Mouse (Mus musculus) heart, postnatal 0 days (tissue): Measurements from ENCODE around the gene Zbtb12. TPM values are rescaled to one million over a fixed set of nuclear protein-coding genes. Genes with fewer than 3 reads are reported as not detected.

Experiments
- ATAC-seq: fragments of 200-750 bp; cut with Nextera tagmentation; 2 replicates; pipeline ENCODE4 v1.8.0; 2017; ENCODE audit warnings: low read depth, moderate number of reproducible peaks, moderate library complexity; ENCODE audit not compliant: insufficient read depth
- DNase-seq: peaks from one replicate; pipeline ENCODE4 v3.0.0-alpha.2; 2016; ENCODE audit warnings: low spot score
- H3K27ac ChIP-seq: fragments of 300-500 bp; sonication (generic); 2 replicates; pipeline ENCODE4 v1.5.1; 2014; ENCODE audit warnings: low read depth, mild to moderate bottlenecking
- H3K27me3 ChIP-seq: fragments of 300-500 bp; sonication (generic); 2 replicates; pipeline ENCODE4 v1.6.1; 2014; ENCODE audit warnings: low read length, mixed read lengths; ENCODE audit not compliant: control insufficient read depth, insufficient read depth
- H3K36me3 ChIP-seq: fragments of 300-500 bp; sonication (generic); replicated peaks from 2 replicates; pipeline ENCODE4 v1.6.1; 2014; ENCODE audit warnings: low read length, mixed read lengths; ENCODE audit not compliant: control insufficient read depth, insufficient read depth
- H3K4me1 ChIP-seq: fragments of 300-500 bp; sonication (generic); 2 replicates; pipeline ENCODE4 v1.6.1; 2014; ENCODE audit warnings: antibody characterized with exemption; ENCODE audit not compliant: control insufficient read depth, insufficient read depth
- H3K4me2 ChIP-seq: fragments of 300-500 bp; sonication (generic); 2 replicates; pipeline ENCODE4 v1.6.1; 2014; ENCODE audit warnings: low read depth, mild to moderate bottlenecking, low read length, moderate library complexity
- H3K4me3 ChIP-seq: fragments of 300-500 bp; sonication (generic); 2 replicates; pipeline ENCODE4 v1.5.1; 2014; ENCODE audit warnings: low read depth, low read length
- H3K9ac ChIP-seq: fragments of 300-500 bp; sonication (generic); replicated peaks from 2 replicates; pipeline ENCODE4 v1.6.1; 2014; ENCODE audit warnings: low read depth, low read length, mixed read lengths
- H3K9me3 ChIP-seq: fragments of 300-500 bp; sonication (generic); replicated peaks from 2 replicates; pipeline ENCODE4 v1.6.1; 2016; ENCODE audit warnings: low read length; ENCODE audit not compliant: control insufficient read depth
- CTCF ChIP-seq: IDR thresholded peaks from 2 replicates; pipeline ENCODE4 v1.5.1; 2016; ENCODE audit warnings: antibody characterized with exemption, control low read depth, low read depth
- EP300 ChIP-seq: IDR thresholded peaks from 2 replicates; pipeline ENCODE4 v1.6.1; 2016; ENCODE audit warnings: antibody characterized with exemption, low read depth
- WGBS: fragments of 180-500 bp; shearing (Covaris S2); extraction: QIAGEN DNeasy Blood & Tissue Kit; methylation state at CpG from one replicate; pipeline ENCODE4 v1.1.7; 2014; 5-methylcytosine and 5-hydroxymethylcytosine counted together
- polyA plus RNA-seq: library from polyadenylated mRNA; unstranded; fragments of >200 nt; fragmentation: Nextera tagmentation; extraction: Ambion mirVana; gene quantifications from 2 replicates; pipeline ENCODE4 v1.2.1, GENCODE M21; 2015
- total RNA-seq: library from RNA; depleted of rRNA; stranded (reverse); fragments of >200 nt; gene quantifications from 2 replicates; pipeline ENCODE4 v1.2.3, GENCODE M21; 2014; ENCODE audit warnings: low replicate concordance

Gene Zbtb12
- total and polyA plus RNA-seq, 2 experiments from 2014 or later = 0.63 to 7.6 TPM

- DNase-seq (no peak), ATAC-seq (no peak)
- WGBS = 52% methylated on average over 4 of the region's 4 CpGs
Measured at GRCm38 (mm10) chr17:34858670-34859069, 20.6 kb upstream of the Zbtb12 start.

GRCm38 (mm10) chr17:34860514-34860913, 18.8 kb upstream of the Zbtb12 start:
- Histone ChIP-seq H3K36me3 (peaks cover 5% of the 10 kb centered on the region), H3K27ac (no peak overlapping the region), H3K4me1 (no peaks in the 10 kb centered on the region), H3K27me3 (no peaks in the 10 kb centered on the region; the same call in 1 of the 2 replicates), H3K9me3 (no peaks in the 10 kb centered on the region), H3K4me3 (no peak overlapping the region), H3K9ac (no peak overlapping the region), H3K4me2 (no peak overlapping the region)
- ATAC-seq (no peak), DNase-seq (no peak)
- WGBS = 73% methylated on average over 9 of the region's 9 CpGs
- TF ChIP-seq EP300 (no peak), CTCF (no peak)

More at GRCm38 (mm10) chr17:34858670-34859069, 20.6 kb upstream of the Zbtb12 start:
- Histone ChIP-seq H3K4me3 (no peak overlapping the region), H3K27me3 (no peaks in the 10 kb centered on the region; the same call in 1 of the 2 replicates), H3K9ac (no peak overlapping the region), H3K27ac (no peak overlapping the region), H3K4me2 (no peak overlapping the region), H3K36me3 (peaks cover 17% of the 10 kb centered on the region), H3K9me3 (no peaks in the 10 kb centered on the region), H3K4me1 (no peaks in the 10 kb centered on the region)
- TF ChIP-seq CTCF = no peak
- TF ChIP-seq EP300 = no peak

GRCm38 (mm10) chr17:34861704-34862415, 17.4 kb upstream of the Zbtb12 start:
- Histone ChIP-seq H3K4me3 (no peak overlapping the region), H3K27ac (no peak overlapping the region), H3K9ac (no peak overlapping the region), H3K9me3 (no peaks in the 10 kb centered on the region), H3K4me2 (no peak overlapping the region), H3K27me3 (no peaks in the 10 kb centered on the region; the same call in 1 of the 2 replicates), H3K4me1 (no peaks in the 10 kb centered on the region), H3K36me3 (peaks cover 2% of the 10 kb centered on the region; the same call in 1 of the 2 replicates)
- TF ChIP-seq EP300 (no peak), CTCF (no peak)
- ATAC-seq = no peak
- no peak for DNase-seq
- WGBS = 62% methylated on average over 13 of the region's 13 CpGs

GRCm38 (mm10) chr17:34862416-34863081, 16.7 kb upstream of the Zbtb12 start, which contains the start of gene Cfb:
Gene Cfb, minus strand, starts transcription at chr17:34862518.
- H3K4me2 ChIP-seq = no peak within 1 kb of the TSS
- 59% methylated on average over 8 of the region's 8 CpGs for WGBS
- no peak for TF ChIP-seq EP300
- no peak for TF ChIP-seq CTCF
- no peak within 1 kb of the TSS for H3K4me3 ChIP-seq
- no peaks in the 10 kb centered on the region for H3K4me1 ChIP-seq
- H3K27ac ChIP-seq = no peak within 1 kb of the TSS
- H3K9me3 ChIP-seq = no peaks in the 10 kb centered on the region
- H3K9ac ChIP-seq = no peak within 1 kb of the TSS
- no peak for ATAC-seq
- H3K36me3 ChIP-seq = no peaks in the 10 kb centered on the region
- no peaks in the 10 kb centered on the region; the same call in 1 of the 2 replicates for H3K27me3 ChIP-seq
- DNase-seq = no peak

GRCm38 (mm10) chr17:34865981-34866380, 13.3 kb upstream of the Zbtb12 start:
- no peak overlapping the region for H3K4me2 ChIP-seq
- no peaks in the 10 kb centered on the region for H3K4me1 ChIP-seq
- H3K9me3 ChIP-seq = no peaks in the 10 kb centered on the region
- no peak overlapping the region for H3K27ac ChIP-seq
- ATAC-seq (no peak), DNase-seq (no peak)
- H3K27me3 ChIP-seq = no peaks in the 10 kb centered on the region
- 54% methylated on average over 7 of the region's 7 CpGs for WGBS
- H3K36me3 ChIP-seq = no peaks in the 10 kb centered on the region
- H3K4me3 ChIP-seq = no peak overlapping the region
- no peak overlapping the region for H3K9ac ChIP-seq
- TF ChIP-seq CTCF = no peak
- TF ChIP-seq EP300 = no peak
